Mouse (Mus musculus) hindbrain, embryonic 14.5 days (tissue): ENCODE results near the gene Gpr39. TPM values are rescaled to one million over a fixed set of nuclear protein-coding genes. Genes with fewer than 3 reads are reported as not detected.

Source experiments
- ATAC-seq: fragments of 200-750 bp; cut with Nextera tagmentation; 2 replicates; pipeline ENCODE4 v1.8.0; 2017; ENCODE audit warnings: moderate number of reproducible peaks, mild to moderate bottlenecking, moderate TSS enrichment, moderate library complexity; ENCODE audit not compliant: low FRiP score
- DNase-seq: peaks from one replicate; pipeline ENCODE4 v3.0.0-alpha.2; 2015; ENCODE audit warnings: low spot score
- H3K27ac ChIP-seq: fragments of 300-500 bp; sonication (generic); 2 replicates; pipeline ENCODE4 v1.5.1; 2014; ENCODE audit warnings: mild to moderate bottlenecking, moderate library complexity
- H3K27me3 ChIP-seq: fragments of 300-500 bp; sonication (generic); 2 replicates; pipeline ENCODE4 v1.6.1; 2014; ENCODE audit warnings: mild to moderate bottlenecking, low read length, mixed read lengths; ENCODE audit not compliant: control insufficient read depth, insufficient read depth
- H3K36me3 ChIP-seq: fragments of 300-500 bp; sonication (generic); replicated peaks from 2 replicates; pipeline ENCODE4 v1.6.1; 2014; ENCODE audit not compliant: control insufficient read depth, insufficient read depth
- H3K4me1 ChIP-seq: fragments of 300-500 bp; sonication (generic); replicated peaks from 2 replicates; pipeline ENCODE4 v1.6.1; 2014; ENCODE audit warnings: antibody characterized with exemption, low read length, mixed read lengths; ENCODE audit not compliant: control insufficient read depth, insufficient read depth
- H3K4me2 ChIP-seq: fragments of 300-500 bp; sonication (generic); replicated peaks from 2 replicates; pipeline ENCODE4 v1.6.1; 2014; ENCODE audit warnings: mild to moderate bottlenecking, moderate library complexity
- H3K4me3 ChIP-seq: fragments of 300-500 bp; sonication (generic); replicated peaks from 2 replicates; pipeline ENCODE4 v1.5.1; 2014; ENCODE audit warnings: mild to moderate bottlenecking, low read length
- H3K9ac ChIP-seq: fragments of 300-500 bp; sonication (generic); 2 replicates; pipeline ENCODE4 v1.6.1; 2014
- H3K9me3 ChIP-seq: fragments of 300-500 bp; sonication (generic); 2 replicates; pipeline ENCODE4 v1.6.1; 2016; ENCODE audit warnings: low read length; ENCODE audit not compliant: control insufficient read depth
- WGBS: fragments of 180-500 bp; shearing (Covaris S2); extraction: QIAGEN DNeasy Blood & Tissue Kit; methylation state at CpG from one replicate; pipeline ENCODE4 v1.1.7; 2014; 5-methylcytosine and 5-hydroxymethylcytosine counted together
- polyA plus RNA-seq: library from polyadenylated mRNA; unstranded; fragments of >200 nt; fragmentation: Nextera tagmentation; extraction: Ambion mirVana; gene quantifications from 2 replicates; pipeline ENCODE4 v1.2.1, GENCODE M21; 2014

Gene Gpr39
- polyA plus RNA-seq, 1 experiment from 2014 or later: not detected

- WGBS: 83% methylated on average over 4 of the region's 4 CpGs
- DNase-seq (no peak), ATAC-seq (no peak)
- no peak overlapping the region for H3K27ac ChIP-seq
- H3K9ac ChIP-seq: no peak overlapping the region
- H3K27me3 ChIP-seq: no peaks in the 10 kb centered on the region
- H3K4me1 ChIP-seq: no peaks in the 10 kb centered on the region
- no peak overlapping the region for H3K4me3 ChIP-seq
- no peak overlapping the region for H3K4me2 ChIP-seq
- H3K9me3 ChIP-seq: no peaks in the 10 kb centered on the region
- H3K36me3 ChIP-seq: no peaks in the 10 kb centered on the region
These were observed 146.8 kb downstream of the Gpr39 start for GRCm38 (mm10) chr1:125823611-125824010.

GRCm38 (mm10) chr1:125837507-125837906, 160.7 kb downstream of the Gpr39 start:
- H3K9me3 ChIP-seq: no peaks in the 10 kb centered on the region
- no peak overlapping the region for H3K4me3 ChIP-seq
- no peaks in the 10 kb centered on the region for H3K27me3 ChIP-seq
- no peak for DNase-seq
- H3K9ac ChIP-seq: no peak overlapping the region
- no peak overlapping the region for H3K27ac ChIP-seq
- 0 out of 2 replicates have a peak, but pooled peaks cover 7% of the 10 kb centered on the region for H3K4me1 ChIP-seq
- WGBS: 63% methylated on average over 1 of the region's 1 CpGs
- H3K36me3 ChIP-seq: no peaks in the 10 kb centered on the region
- H3K4me2 ChIP-seq: no peak overlapping the region
- no peak for ATAC-seq

GRCm38 (mm10) chr1:125839746-125840392, 163.1 kb downstream of the Gpr39 start:
- no peak overlapping the region for H3K27ac ChIP-seq
- WGBS: 34% methylated on average over 13 of the region's 13 CpGs
- DNase-seq (no peak), ATAC-seq (peak; percentile 37; the same call in 1 of the 2 replicates)
- H3K27me3 ChIP-seq: no peaks in the 10 kb centered on the region
- H3K4me2 ChIP-seq: no peak overlapping the region
- no peak overlapping the region for H3K4me3 ChIP-seq
- no peaks in the 10 kb centered on the region for H3K9me3 ChIP-seq
- H3K36me3 ChIP-seq: no peaks in the 10 kb centered on the region
- 0 out of 2 replicates have a peak, but pooled peaks cover 7% of the 10 kb centered on the region for H3K4me1 ChIP-seq
- no peak overlapping the region for H3K9ac ChIP-seq

- H3K27me3 ChIP-seq: no peaks in the 10 kb centered on the region
- 5% methylated on average over 5 of the region's 5 CpGs for WGBS
- no peaks in the 10 kb centered on the region for H3K4me1 ChIP-seq
- no peak overlapping the region for H3K4me2 ChIP-seq
- H3K36me3 ChIP-seq: no peaks in the 10 kb centered on the region
- H3K9ac ChIP-seq: no peak overlapping the region
- H3K27ac ChIP-seq: no peak overlapping the region
- H3K9me3 ChIP-seq: peaks cover 3% of the 10 kb centered on the region; the same call in 1 of the 2 replicates
- DNase-seq (no peak), ATAC-seq (peak; percentile 31; the same call in 1 of the 2 replicates)
- H3K4me3 ChIP-seq: no peak overlapping the region
These were observed 177.9 kb downstream of the Gpr39 start for GRCm38 (mm10) chr1:125854646-125855045.

DNA sequence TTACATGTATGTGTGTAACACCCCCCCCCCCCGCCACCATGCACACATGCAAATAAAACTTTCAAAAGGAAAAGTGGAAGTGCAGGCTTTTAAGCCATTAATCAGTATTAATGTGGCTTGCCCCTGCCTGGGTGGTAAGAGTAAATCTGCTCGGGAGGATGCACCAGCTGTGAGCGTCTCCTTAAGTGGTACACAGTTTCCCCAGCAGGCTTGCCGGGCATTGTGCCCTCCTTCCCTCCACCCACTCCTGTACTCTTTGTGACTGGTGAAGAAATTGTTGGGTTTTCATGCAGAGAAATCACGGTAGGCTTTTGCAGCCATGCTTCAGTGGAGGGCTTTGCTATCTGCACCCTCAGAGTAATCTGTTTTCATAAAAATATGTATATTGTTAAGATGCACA, 181.8 kb downstream of the Gpr39 start:
- Histone ChIP-seq H3K4me1 (no peaks in the 10 kb centered on the region), H3K9me3 (no peaks in the 10 kb centered on the region), H3K4me3 (no peak overlapping the region), H3K27ac (no peak overlapping the region), H3K36me3 (no peaks in the 10 kb centered on the region), H3K4me2 (no peak overlapping the region), H3K27me3 (no peaks in the 10 kb centered on the region), H3K9ac (no peak overlapping the region)
- DNase-seq: no peak
- WGBS: 74% methylated on average over 5 of the region's 5 CpGs
- no peak for ATAC-seq

DNA sequence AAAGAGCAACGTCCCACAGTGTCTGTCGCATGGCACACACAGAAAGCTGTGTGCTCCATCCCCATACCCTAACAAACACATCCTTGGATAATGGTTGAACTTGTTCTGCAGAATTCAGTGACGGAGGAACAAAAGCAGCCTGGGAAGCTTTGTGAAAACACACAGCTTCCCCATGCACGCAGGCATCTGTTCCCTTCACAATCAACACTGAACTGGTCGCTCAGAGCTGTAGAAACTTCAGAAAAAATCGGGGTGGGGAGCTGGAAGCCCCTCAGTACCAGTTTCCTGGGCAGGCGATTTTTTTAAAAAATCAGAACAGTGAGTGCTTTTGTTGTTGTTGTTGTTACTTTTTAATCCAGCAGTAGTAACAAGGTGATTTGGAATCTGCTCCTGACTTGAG, 193.3 kb downstream of the Gpr39 start:
- 18% methylated on average over 7 of the region's 7 CpGs for WGBS
- no peak for ATAC-seq

DNA sequence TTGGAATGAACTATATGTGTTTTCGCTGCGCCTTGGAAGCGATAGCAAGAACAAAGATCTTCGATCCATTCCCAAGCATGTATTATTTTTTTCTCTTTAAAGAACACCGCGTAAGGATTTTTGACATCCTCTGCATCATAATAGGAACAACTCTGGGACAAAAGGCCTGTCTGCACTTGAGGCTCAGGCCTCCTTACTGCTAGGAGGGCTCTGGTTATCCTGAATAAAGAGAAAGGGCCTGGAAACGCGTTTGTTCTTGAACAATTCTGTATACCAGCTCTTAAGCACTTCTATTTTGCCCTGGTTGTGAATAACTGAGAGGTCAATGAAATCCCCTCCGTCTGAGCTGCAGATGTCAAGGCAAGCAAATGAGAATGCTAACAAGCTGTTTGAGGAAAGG, 216.4 kb downstream of the Gpr39 start:
- DNase-seq: no peak
- Histone ChIP-seq H3K27ac (no peak overlapping the region), H3K9me3 (no peaks in the 10 kb centered on the region), H3K4me3 (no peak overlapping the region), H3K36me3 (no peaks in the 10 kb centered on the region), H3K4me2 (no peak overlapping the region), H3K9ac (no peak overlapping the region), H3K27me3 (no peaks in the 10 kb centered on the region), H3K4me1 (no peaks in the 10 kb centered on the region)
- ATAC-seq: no peak
- WGBS: 36% methylated on average over 9 of the region's 9 CpGs

More for the DNA sequence above, 193.3 kb downstream of the Gpr39 start:
- Histone ChIP-seq H3K27ac (no peak overlapping the region), H3K9ac (no peak overlapping the region), H3K9me3 (no peaks in the 10 kb centered on the region), H3K36me3 (no peaks in the 10 kb centered on the region), H3K27me3 (no peaks in the 10 kb centered on the region), H3K4me2 (no peak overlapping the region), H3K4me1 (no peaks in the 10 kb centered on the region), H3K4me3 (no peak overlapping the region)
- no peak for DNase-seq

GRCm38 (mm10) chr1:125910211-125910870, 233.5 kb downstream of the Gpr39 start:
- Histone ChIP-seq H3K36me3 (no peaks in the 10 kb centered on the region), H3K27me3 (peaks cover 13% of the 10 kb centered on the region), H3K27ac (no peak overlapping the region), H3K9me3 (no peaks in the 10 kb centered on the region), H3K4me1 (peaks cover 26% of the 10 kb centered on the region), H3K9ac (peak overlapping the region; percentile 75), H3K4me2 (peak overlapping the region; percentile 100), H3K4me3 (peak overlapping the region; percentile 59)
- 8% methylated on average over 14 of the region's 14 CpGs for WGBS
- DNase-seq: peak; percentile 50
- peak; percentile 41 for ATAC-seq

- H3K27ac ChIP-seq: peak overlapping the region; percentile 74; the same call in 1 of the 2 replicates
- no peak for DNase-seq
These were observed 234.1 kb downstream of the Gpr39 start for GRCm38 (mm10) chr1:125910871-125911265.

More at GRCm38 (mm10) chr1:125910871-125911265, 234.1 kb downstream of the Gpr39 start:
- Histone ChIP-seq H3K4me2 (peak overlapping the region; percentile 100), H3K4me3 (peak overlapping the region; percentile 59), H3K36me3 (no peaks in the 10 kb centered on the region), H3K9me3 (no peaks in the 10 kb centered on the region), H3K27me3 (peaks cover 13% of the 10 kb centered on the region), H3K9ac (peak overlapping the region; percentile 75), H3K4me1 (peaks cover 26% of the 10 kb centered on the region)
- ATAC-seq: 0 out of 2 replicates have a peak, but pooled peaks have one; percentile 23
- WGBS: 2% methylated on average over 9 of the region's 9 CpGs
